Mouse (Mus musculus): ENCODE measurements around the gene Imp3. TPM values are rescaled to one million over a fixed set of nuclear protein-coding genes. Genes with fewer than 3 reads are reported as not detected.
A peak's percentile ranks its signal among the peaks of the same experiment; 100 is the strongest.

Gene Imp3
- polyA plus RNA-seq, 1 experiment from 2014 or later, result 76.3 TPM

DNA sequence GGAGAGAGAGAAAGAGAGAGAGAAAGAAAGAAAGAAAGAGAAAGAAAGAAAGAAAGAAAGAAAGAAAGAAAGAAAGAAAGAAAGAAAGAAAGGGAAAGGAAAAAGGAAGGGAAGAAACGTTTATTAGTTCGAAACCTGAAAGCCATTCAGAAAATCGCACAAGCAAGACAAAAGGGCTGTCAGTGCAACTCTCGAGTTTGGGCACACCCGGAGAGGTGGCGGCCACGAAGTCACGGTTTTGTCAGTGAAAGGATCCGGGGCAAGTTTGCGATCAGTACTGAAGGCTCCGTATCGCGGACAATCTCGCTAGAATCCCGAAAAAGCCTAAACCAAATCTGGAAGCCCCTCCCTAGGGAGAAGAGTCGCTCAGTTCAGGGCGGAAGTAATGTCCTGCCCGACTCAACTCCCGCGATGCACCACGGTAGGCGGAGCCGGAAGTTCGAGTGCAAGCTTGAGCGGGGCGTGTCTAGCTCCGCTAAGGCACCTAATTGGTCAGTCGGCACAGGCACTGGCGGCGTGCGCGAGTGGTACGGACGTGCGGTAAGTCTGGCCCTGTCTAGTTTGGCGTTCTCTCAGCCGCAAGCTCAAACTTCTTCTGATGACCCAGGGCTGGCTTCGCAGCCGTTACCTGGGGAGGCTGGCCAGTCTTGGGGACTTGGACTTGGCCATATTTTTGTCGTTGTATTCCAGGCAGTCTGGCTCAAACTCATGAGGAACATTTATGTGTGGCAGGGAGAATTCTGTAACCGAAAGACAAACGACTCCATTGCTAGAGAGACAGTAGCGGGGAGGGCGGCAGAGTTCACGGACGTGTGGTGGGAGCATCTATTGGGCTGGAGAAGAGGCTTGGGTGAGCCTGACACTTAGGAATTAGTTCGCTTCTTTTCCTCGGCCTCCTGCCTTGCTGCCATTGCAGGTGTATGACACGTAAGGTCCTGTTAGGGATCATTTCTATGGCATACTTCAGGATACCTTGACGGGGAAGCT lies 13.4 kb downstream of the Imp3 start, which contains the start of gene Snupn:
TSS of gene Snupn (plus strand) at position 465 of the 987 bp plus-strand sequence.
- H3K27me3 ChIP-seq, result no peaks in the 10 kb centered on the region
- CTCF ChIA-PET, result interaction anchor here (1.0 to 1.1 kb wide), 3 partner anchors 22 to 59 kb away, joined by 3 to 5 read pairs (median 3); partner anchors contain the start of gene Snx33
- no peak for TF ChIP-seq CTCF (IDR thresholded peaks at IDR 0.05)
- DNase-seq (ENCODE audit: low read depth, low spot score) (peak; percentile 81), ATAC-seq (peak; percentile 98)
- in situ Hi-C loops (cut with MboI; ENCODE audit: low pct_unique_long_range_greater_than_20kb), result no loop called here
- POLR2A ChIA-PET, result interaction anchor here (0.7 to 1.4 kb wide), 6 partner anchors 23 to 205 kb away, joined by 3 to 9 read pairs (median 4); partner anchors contain the start of genes Ptpn9 and Snx33

DNA sequence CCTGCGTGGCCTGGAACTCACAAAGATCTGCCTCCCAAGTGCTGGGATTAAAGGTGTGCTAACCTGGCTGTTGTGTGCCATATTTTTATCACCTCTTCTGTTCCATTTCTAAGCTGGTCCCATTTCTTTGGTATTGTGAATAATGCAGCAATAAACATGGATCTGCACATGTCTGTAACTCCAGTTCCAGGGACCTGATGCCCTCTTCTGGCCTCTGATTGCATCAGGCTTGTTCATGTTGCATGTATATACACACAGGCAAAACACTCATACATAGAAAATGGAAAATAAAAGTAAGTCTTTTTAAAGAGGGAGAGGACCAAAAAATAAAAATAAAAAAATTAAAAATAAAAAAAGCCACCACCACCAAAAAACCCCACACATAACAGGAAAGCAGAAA lies 16.3 kb downstream of the Imp3 start:
- peak; percentile 34 for TF ChIP-seq CTCF (IDR thresholded peaks at IDR 0.05)
- ATAC-seq, result no peak
- CTCF ChIA-PET, result no interaction called here
- POLR2A ChIA-PET, result no interaction called here
- DNase-seq (ENCODE audit: low read depth, low spot score), result no peak
- in situ Hi-C loops (cut with MboI; ENCODE audit: low pct_unique_long_range_greater_than_20kb), result no loop called here
- H3K27me3 ChIP-seq, result no peaks in the 10 kb centered on the region

DNA sequence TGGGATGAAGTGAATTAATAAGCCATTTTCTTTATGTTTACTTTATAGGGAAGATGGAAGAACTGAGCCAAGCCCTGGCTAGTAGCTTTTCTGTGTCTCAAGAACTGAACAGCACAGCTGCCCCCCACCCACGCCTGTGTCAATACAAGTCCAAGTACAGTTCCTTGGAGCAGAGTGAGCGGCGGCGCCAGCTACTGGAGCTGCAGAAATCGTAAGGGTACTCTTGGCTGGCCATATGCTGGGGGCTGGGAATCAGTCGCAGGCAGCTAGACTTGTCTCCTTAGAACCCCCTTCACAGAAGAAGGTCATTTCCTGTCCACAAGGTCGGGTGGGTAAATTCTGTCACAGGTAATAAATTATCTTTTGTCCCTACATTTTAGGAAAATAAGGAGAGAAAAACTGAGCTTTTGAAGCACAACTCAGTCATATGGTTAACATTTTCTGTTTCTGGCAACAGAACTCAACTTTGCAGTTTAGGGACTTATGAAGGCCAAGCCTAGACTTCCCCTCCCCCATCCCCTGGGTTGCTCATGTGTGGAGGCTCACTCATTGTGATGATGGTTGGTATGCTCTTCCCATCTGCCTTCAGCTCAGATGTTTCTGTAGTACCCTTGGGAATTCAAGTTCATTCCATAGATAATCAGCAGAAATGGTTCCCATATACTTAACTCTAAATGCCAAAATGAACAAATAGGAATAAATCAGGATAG lies 19.8 kb downstream of the Imp3 start:
- ChIA-PET POLR2A (interaction anchor here (0.7 kb wide), 1 partner anchor 13 kb away, joined by 14 read pairs; no protein-coding TSS in a partner anchor), CTCF (interaction anchor here (1.5 kb wide), 1 partner anchor 9 kb away, joined by 6 read pairs; no protein-coding TSS in a partner anchor)
- ATAC-seq (no peak), DNase-seq (ENCODE audit: low read depth, low spot score) (no peak)
- no peaks in the 10 kb centered on the region for H3K27me3 ChIP-seq
- TF ChIP-seq CTCF (IDR thresholded peaks at IDR 0.05), result no peak
- in situ Hi-C loops (cut with MboI; ENCODE audit: low pct_unique_long_range_greater_than_20kb), result loop anchor here (5.0 kb wide), 1 partner anchor 35 kb away; the partner anchor contains the start of gene Ptpn9

DNA sequence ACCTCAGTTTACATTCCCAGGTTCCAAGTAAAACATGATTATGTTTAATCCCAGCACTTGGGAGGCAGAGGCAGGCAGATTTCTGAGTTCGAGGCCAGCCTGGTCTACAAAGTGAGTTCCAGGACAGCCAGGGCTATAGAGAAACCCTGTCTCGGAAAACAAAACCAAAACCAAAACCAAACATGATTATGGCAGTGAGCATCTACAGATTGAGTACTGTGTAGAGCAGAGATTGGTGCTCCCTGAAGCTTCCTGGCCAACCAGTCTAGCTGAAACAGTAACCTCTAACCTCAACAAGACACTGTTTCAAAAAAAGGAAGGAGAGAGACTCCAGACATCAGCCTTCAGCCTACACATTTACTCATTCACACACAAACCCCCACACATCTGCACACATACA lies 21.4 kb downstream of the Imp3 start:
- POLR2A ChIA-PET, result no interaction called here
- H3K27me3 ChIP-seq, result no peaks in the 10 kb centered on the region
- in situ Hi-C loops (cut with MboI; ENCODE audit: low pct_unique_long_range_greater_than_20kb), result loop anchor here (5.0 kb wide), 1 partner anchor 34 kb away; the partner anchor contains the start of gene Ptpn9
- ATAC-seq, result no peak
- CTCF ChIA-PET, result no interaction called here
- TF ChIP-seq CTCF (IDR thresholded peaks at IDR 0.05), result no peak
- DNase-seq (ENCODE audit: low read depth, low spot score), result no peak

DNA sequence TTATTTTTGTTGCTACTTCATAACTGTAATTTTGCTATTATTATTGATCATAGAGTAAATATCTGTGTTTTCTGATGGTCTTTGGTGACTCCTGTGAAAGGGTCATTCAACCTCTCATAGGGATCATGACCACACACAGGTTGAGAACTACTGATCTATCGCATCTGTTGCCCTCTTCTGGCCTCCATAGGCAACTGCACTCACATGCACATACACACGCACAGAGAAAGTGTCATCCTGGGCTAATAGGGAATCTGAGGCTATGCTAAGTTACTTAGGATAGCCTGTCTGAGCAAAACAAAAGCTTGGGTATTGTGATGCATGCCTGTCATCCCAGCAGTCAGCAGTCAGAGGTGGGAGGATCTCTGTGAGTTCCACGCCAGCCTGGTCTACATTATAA lies 24.3 kb downstream of the Imp3 start:
- ChIA-PET POLR2A (no interaction called here), CTCF (no interaction called here)
- no peak for DNase-seq (ENCODE audit: low read depth, low spot score)
- H3K27me3 ChIP-seq, result no peaks in the 10 kb centered on the region
- in situ Hi-C loops (cut with MboI; ENCODE audit: low pct_unique_long_range_greater_than_20kb), result no loop called here
- no peak for ATAC-seq
- peak; percentile 41 for TF ChIP-seq CTCF (IDR thresholded peaks at IDR 0.05)

DNA sequence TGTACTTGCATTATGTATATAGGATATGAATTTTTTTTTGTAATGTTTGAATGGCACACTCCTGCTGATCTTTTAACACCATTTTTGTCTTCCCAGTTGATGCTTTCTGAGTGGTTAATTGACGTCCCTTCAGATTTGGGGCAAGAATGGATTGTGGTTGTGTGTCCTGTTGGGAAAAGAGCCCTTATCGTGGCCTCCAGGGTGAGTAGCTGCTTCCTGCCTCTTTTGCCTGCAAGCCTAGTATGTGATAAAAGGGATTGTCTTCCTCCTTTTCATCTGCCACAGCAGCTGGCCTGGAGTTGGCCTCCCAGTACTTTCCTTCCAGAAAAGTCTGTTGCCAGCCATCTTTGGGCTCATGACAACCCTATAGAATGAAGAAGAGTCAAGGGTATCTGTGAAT lies 32.9 kb downstream of the Imp3 start:
- CTCF ChIA-PET, result no interaction called here
- ATAC-seq, result no peak
- DNase-seq (ENCODE audit: low read depth, low spot score), result no peak
- H3K27me3 ChIP-seq, result no peaks in the 10 kb centered on the region
- no peak for TF ChIP-seq CTCF (IDR thresholded peaks at IDR 0.05)
- POLR2A ChIA-PET, result no interaction called here
- in situ Hi-C loops (cut with MboI; ENCODE audit: low pct_unique_long_range_greater_than_20kb), result no loop called here

DNA sequence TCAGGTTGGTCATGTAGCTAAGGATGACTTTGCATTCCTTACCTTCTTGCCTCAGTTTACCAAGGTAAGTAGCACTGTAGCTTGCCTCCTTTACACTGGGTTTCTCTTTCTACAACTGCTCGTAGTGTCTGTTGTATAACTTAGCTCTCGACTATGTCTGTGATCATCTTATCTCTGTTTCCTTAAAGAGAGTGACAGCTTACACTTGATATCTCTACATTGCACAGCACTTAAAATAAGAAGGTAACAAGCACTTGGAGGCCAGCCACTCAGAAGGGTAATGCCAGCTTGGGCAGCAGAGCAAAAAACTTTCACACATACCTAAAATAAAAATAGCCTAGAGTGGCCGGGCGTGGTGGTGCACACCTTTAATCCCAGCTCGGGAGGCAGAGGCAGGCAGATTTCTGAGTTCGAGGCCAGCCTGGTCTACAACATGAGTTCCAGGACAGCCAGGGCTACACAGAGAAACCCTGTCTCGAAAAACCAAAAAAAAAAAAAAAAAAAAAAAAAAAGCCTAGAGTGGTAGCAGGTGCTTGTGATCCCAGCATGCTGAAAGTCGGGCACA lies 36.8 kb downstream of the Imp3 start:
- ChIA-PET POLR2A (no interaction called here), CTCF (no interaction called here)
- no peaks in the 10 kb centered on the region for H3K27me3 ChIP-seq
- DNase-seq (ENCODE audit: low read depth, low spot score) (no peak), ATAC-seq (no peak)
- no peak for TF ChIP-seq CTCF (IDR thresholded peaks at IDR 0.05)
- in situ Hi-C loops (cut with MboI; ENCODE audit: low pct_unique_long_range_greater_than_20kb), result no loop called here

DNA sequence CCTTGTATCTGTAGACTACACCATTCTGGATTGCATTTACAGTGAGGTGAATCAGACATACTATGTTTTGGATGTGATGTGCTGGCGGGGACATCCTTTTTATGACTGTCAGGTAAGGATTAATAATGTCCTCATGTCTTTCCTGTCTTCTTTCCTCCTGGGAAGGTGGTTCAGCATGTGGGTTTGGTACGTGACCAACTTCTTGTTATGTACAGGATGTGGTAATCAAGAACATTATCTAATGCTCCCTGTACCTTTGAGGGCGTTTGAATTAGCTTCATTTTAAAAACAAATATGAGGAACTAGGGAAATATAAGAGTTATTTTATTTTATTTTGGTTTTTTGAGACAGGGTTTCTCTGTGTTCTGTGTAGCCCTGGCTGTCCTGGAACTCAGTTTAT lies 37.9 kb downstream of the Imp3 start:
- no peaks in the 10 kb centered on the region for H3K27me3 ChIP-seq
- ChIA-PET CTCF (interaction anchor here (0.9 kb wide), 1 partner anchor 8 kb away, joined by 3 read pairs; no protein-coding TSS in a partner anchor), POLR2A (interaction anchor here (0.6 kb wide), 1 partner anchor 15 kb away, joined by 3 read pairs; no protein-coding TSS in a partner anchor)
- no peak for ATAC-seq
- DNase-seq (ENCODE audit: low read depth, low spot score), result no peak
- in situ Hi-C loops (cut with MboI; ENCODE audit: low pct_unique_long_range_greater_than_20kb), result no loop called here
- no peak for TF ChIP-seq CTCF (IDR thresholded peaks at IDR 0.05)

DNA sequence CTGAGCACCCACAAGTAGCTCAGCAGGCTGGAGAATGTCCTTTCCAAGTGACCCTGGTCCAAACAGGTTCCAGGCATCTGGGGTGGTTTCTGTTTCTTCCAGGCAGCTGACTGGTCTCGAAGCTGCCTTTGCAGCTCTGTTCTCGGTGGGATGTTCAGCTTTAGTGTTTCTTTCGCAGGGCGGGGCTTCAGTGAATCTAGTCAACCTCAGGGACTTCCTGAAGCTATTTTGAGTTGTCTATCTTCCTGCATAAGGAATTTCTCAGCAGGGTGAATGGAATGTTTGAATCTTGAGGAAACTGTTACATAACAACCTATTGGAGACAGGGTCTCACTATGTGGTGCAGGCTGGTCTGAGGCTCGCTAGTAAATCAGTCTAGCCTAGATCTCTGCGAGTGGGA lies 42.9 kb downstream of the Imp3 start:
- H3K27me3 ChIP-seq, result no peaks in the 10 kb centered on the region
- ChIA-PET POLR2A (no interaction called here), CTCF (no interaction called here)
- in situ Hi-C loops (cut with MboI; ENCODE audit: low pct_unique_long_range_greater_than_20kb), result no loop called here
- DNase-seq (ENCODE audit: low read depth, low spot score), result no peak
- TF ChIP-seq CTCF (IDR thresholded peaks at IDR 0.05), result no peak
- ATAC-seq, result no peak

DNA sequence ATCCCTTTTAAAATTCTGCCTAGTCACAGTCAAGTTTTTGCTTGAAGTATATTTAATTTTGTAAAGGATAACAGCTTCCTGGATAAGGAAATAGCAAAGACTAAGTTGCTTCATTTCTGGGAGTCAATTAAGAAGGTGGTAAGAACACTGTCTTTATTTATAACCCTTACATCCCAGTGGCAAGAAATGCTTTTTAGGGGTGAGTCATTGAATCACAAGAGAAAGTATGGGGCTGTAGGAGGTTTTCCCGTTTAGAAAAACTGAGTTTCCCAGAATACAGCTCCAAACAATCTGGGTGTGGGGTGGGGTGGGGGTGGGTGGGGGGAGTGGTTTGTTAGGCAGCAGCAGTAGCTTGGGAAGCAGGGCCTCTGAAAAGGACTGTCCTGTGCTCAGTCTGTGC lies 44.2 kb downstream of the Imp3 start:
- ATAC-seq, result no peak
- no peak for DNase-seq (ENCODE audit: low read depth, low spot score)
- H3K27me3 ChIP-seq, result no peaks in the 10 kb centered on the region
- ChIA-PET CTCF (no interaction called here), POLR2A (interaction anchor here (1.1 kb wide), 1 partner anchor 14 kb away, joined by 5 read pairs; no protein-coding TSS in a partner anchor)
- in situ Hi-C loops (cut with MboI; ENCODE audit: low pct_unique_long_range_greater_than_20kb), result no loop called here
- TF ChIP-seq CTCF (IDR thresholded peaks at IDR 0.05), result no peak

Other genes with a start within 250 kb of the Imp3 start
- 0.06 TPM for gene Lingo1, start 141.0 kb upstream of the Imp3 start, polyA plus RNA-seq (2021)
- not detected for gene Odf3l1, start 72.8 kb upstream of the Imp3 start, polyA plus RNA-seq (2021)
- gene Cspg4, start 72.4 kb upstream of the Imp3 start, polyA plus RNA-seq (2021), result 0.08 TPM
- 25.8 TPM for gene Snx33, start 9.1 kb upstream of the Imp3 start, polyA plus RNA-seq (2021)
- 17.0 TPM for gene Snupn, start 13.4 kb downstream of the Imp3 start, polyA plus RNA-seq (2021)
- gene Ptpn9, start 57.4 kb downstream of the Imp3 start, polyA plus RNA-seq (2021), result 78.9 TPM
- 40.1 TPM for gene Sin3a, start 134.6 kb downstream of the Imp3 start, polyA plus RNA-seq (2021)
- 101 TPM for gene Man2c1, start 193.2 kb downstream of the Imp3 start, polyA plus RNA-seq (2021)
- 13.0 TPM for gene Neil1, start 210.8 kb downstream of the Imp3 start, polyA plus RNA-seq (2021)
- gene Commd4, start 220.9 kb downstream of the Imp3 start, polyA plus RNA-seq (2021), result 110 TPM

All from Patski (cell line).